Mouse (Mus musculus): ENCODE results near the gene Stoml1. TPM values are rescaled to one million over a fixed set of nuclear protein-coding genes. Genes with fewer than 3 reads are reported as not detected.

Gene Stoml1
- polyA plus RNA-seq, 1 experiment from 2014 or later = 34.3 TPM

DNA sequence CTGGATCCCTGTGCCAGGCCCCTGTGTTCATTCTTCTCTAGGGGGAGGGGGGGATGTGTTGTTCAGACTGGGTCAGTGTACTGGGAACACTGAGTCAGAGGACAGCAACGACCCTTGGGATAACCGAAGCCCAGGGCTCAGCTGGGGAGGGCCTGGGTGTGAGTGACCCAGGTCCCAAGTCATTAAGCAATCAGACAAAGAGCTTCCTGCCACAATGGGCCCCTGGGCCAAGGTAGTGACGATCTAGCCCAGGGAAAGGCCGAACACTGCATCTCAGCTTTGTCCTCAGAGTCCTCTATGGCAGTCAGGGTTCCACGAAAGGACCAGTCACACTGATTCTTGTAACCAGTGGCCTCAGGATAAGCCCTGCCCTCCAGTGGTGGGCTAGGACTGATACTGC lies 50.2 kb downstream of the Stoml1 start:
- no peak for TF ChIP-seq CTCF (IDR thresholded peaks at IDR 0.05)
- no peak for TF ChIP-seq EP300 (IDR thresholded peaks at IDR 0.05)
- peak; percentile 27 for ATAC-seq
- 43% methylated on average over 5 of the region's 5 CpGs for WGBS

DNA sequence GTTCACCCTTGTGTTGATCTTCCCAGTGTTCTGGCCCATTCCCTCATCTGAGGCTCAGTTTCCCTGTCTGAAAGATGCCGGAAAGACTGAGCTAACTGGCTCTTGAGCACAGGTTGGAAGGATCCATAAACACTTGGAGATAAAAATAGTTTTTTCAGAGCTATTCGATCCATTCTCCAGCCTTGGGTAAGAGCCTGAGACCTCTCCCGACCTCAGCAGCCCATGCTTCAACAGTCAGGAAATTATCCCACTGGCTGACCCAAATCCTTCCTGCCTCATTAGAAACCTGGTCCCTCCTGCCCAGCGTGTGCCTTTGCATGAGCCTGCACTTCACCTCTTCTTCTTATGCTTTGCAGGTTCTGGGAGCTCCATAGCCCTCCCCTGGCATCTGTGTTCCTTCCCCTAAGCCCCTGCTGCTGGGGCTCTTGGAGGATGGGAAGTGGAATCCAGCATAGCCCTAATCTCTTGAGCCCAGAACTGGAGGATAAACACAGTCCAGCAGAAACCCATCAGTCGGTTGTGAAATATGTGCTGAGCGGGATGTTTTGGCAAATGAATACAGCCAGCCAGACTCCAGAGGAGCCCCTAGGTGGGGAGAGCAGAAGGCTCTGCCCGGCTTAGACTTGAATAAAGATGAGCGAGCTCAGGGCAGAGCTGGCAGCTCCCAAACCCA lies 50.8 kb downstream of the Stoml1 start:
- DNase-seq (ENCODE audit: low spot score) (peak; percentile 83), ATAC-seq (peak; percentile 54)
- Histone ChIP-seq H3K4me3 (ENCODE audit: low read depth, low read length) (no peak overlapping the region), H3K9me3 (ENCODE audit: low read length) (no peaks in the 10 kb centered on the region), H3K4me1 (ENCODE audit: insufficient read depth, low read depth, low read length) (peaks cover 3% of the 10 kb centered on the region; the same call in 1 of the 2 replicates), H3K27ac (ENCODE audit: low read length) (peak overlapping the region; percentile 79), H3K36me3 (ENCODE audit: insufficient read depth, low read length) (no peaks in the 10 kb centered on the region), H3K27me3 (replicated peaks; ENCODE audit: insufficient read depth, low read length) (no peaks in the 10 kb centered on the region), H3K9ac (replicated peaks; ENCODE audit: low read depth) (no peak overlapping the region), H3K4me2 (replicated peaks; ENCODE audit: low read depth, low read length) (no peak overlapping the region)
- no peak for TF ChIP-seq CTCF (IDR thresholded peaks at IDR 0.05)
- TF ChIP-seq EP300 (IDR thresholded peaks at IDR 0.05) = no peak
- WGBS = 27% methylated on average over 8 of the region's 8 CpGs

More for the DNA sequence above, 50.2 kb downstream of the Stoml1 start:
- peak; percentile 47 for DNase-seq (ENCODE audit: low spot score)
- Histone ChIP-seq H3K27ac (ENCODE audit: low read length) (peak overlapping the region; percentile 79), H3K4me2 (replicated peaks; ENCODE audit: low read depth, low read length) (no peak overlapping the region), H3K4me1 (ENCODE audit: insufficient read depth, low read depth, low read length) (peaks cover 3% of the 10 kb centered on the region; the same call in 1 of the 2 replicates), H3K4me3 (ENCODE audit: low read depth, low read length) (no peak overlapping the region), H3K9me3 (ENCODE audit: low read length) (no peaks in the 10 kb centered on the region), H3K9ac (replicated peaks; ENCODE audit: low read depth) (no peak overlapping the region), H3K27me3 (replicated peaks; ENCODE audit: insufficient read depth, low read length) (no peaks in the 10 kb centered on the region), H3K36me3 (ENCODE audit: insufficient read depth, low read length) (no peaks in the 10 kb centered on the region)

DNA sequence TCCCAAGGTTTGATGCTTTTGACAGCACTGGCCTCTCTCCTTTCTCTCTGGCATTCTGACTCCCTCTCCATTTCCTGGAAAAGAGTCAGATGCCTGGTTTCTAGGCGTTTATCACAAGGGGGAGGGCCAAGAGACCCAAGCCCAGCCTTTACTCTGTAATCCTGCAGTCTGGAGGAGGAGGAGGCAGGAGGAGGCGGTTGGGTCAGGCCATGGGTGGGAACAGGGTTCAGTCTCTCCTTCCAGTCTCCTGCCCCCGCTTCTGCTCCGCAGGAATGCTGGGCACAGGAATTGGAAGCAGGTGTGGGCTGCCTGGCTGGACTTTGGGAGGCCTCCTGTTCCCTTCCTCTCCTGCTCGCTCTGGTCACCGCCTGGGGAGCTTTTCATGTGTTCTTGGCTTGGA lies 52.7 kb downstream of the Stoml1 start:
- H3K36me3 ChIP-seq (ENCODE audit: insufficient read depth, low read length) = no peaks in the 10 kb centered on the region
- H3K4me2 ChIP-seq (replicated peaks; ENCODE audit: low read depth, low read length) = no peak overlapping the region
- H3K9me3 ChIP-seq (ENCODE audit: low read length) = no peaks in the 10 kb centered on the region
- no peak overlapping the region for H3K4me3 ChIP-seq (ENCODE audit: low read depth, low read length)
- H3K27me3 ChIP-seq (replicated peaks; ENCODE audit: insufficient read depth, low read length) = no peaks in the 10 kb centered on the region
- DNase-seq (ENCODE audit: low spot score) = peak; percentile 52
- 25% methylated on average over 6 of the region's 6 CpGs for WGBS
- H3K27ac ChIP-seq (ENCODE audit: low read length) = peak overlapping the region; percentile 62; the same call in 1 of the 2 replicates
- no peak overlapping the region for H3K9ac ChIP-seq (replicated peaks; ENCODE audit: low read depth)
- no peak for ATAC-seq
- H3K4me1 ChIP-seq (ENCODE audit: insufficient read depth, low read depth, low read length) = peaks cover 3% of the 10 kb centered on the region; the same call in 1 of the 2 replicates
- no peak for TF ChIP-seq CTCF (IDR thresholded peaks at IDR 0.05)
- TF ChIP-seq EP300 (IDR thresholded peaks at IDR 0.05) = no peak

DNA sequence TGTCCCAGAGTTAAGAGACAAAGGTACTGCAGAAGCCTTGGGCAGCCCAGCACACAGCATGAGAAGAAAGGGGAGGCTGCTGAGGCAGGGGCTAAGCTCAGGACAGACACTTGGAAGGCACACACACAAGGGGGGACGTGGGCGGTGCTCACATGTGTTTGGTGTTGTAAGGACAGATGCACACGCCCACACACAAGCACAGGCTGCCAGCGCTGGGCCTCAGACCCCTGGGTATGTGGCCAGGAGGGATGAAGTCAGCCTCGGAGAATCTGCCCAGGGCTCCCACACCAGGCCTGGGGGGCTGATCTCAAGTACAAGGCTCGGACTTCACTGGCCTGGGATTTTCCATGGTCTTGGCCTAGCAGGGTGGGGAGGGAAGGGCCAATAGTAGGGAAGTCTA lies 55.4 kb downstream of the Stoml1 start:
- Histone ChIP-seq H3K4me2 (replicated peaks; ENCODE audit: low read depth, low read length) (peak overlapping the region; percentile 19; the same call in 1 of the 2 replicates), H3K4me1 (ENCODE audit: insufficient read depth, low read depth, low read length) (peaks cover 5% of the 10 kb centered on the region), H3K4me3 (ENCODE audit: low read depth, low read length) (no peak overlapping the region)

DNA sequence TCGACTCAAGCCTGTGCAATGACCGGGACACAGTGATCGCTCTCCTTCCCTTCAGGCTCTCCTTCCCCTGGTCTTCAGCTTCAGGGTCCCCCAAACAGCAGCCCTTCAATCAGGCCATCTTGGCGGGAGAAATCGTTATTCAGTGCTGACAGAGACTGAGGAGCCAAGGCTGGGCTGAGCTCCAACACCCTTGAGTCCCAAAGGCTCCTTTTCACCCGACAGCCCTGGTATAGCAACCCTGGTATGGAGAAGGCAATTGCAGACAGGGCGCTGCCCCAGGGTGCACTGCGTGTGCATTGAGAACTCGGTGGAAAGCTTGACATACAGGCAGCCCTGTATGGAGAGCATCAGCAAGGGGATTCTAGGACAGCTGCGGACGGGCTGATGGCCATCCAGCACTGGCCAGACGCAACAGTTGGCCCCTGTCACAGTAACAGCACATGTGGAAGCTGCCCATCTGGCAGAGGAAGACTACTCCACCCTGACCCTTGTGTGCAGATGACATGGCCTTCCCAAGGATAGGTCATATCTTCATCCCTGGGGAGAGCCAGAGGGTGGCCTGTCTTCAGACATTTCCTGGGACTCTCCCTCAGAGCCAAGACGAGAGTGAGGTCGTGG lies 57.2 kb downstream of the Stoml1 start:
- peak overlapping the region; percentile 33 for H3K4me2 ChIP-seq (replicated peaks; ENCODE audit: low read depth, low read length)
- H3K4me1 ChIP-seq (ENCODE audit: insufficient read depth, low read depth, low read length) = peaks cover 3% of the 10 kb centered on the region; the same call in 1 of the 2 replicates
- ATAC-seq = peak; percentile 36
- peak overlapping the region; percentile 55; the same call in 1 of the 2 replicates for H3K27ac ChIP-seq (ENCODE audit: low read length)
- no peak overlapping the region for H3K4me3 ChIP-seq (ENCODE audit: low read depth, low read length)
- DNase-seq (ENCODE audit: low spot score) = peak; percentile 63
- 0 out of 2 replicates have a peak, but pooled peaks cover 10% of the 10 kb centered on the region for H3K27me3 ChIP-seq (replicated peaks; ENCODE audit: insufficient read depth, low read length)
- 62% methylated on average over 14 of the region's 14 CpGs for WGBS
- no peaks in the 10 kb centered on the region for H3K9me3 ChIP-seq (ENCODE audit: low read length)
- no peaks in the 10 kb centered on the region for H3K36me3 ChIP-seq (ENCODE audit: insufficient read depth, low read length)
- TF ChIP-seq EP300 (IDR thresholded peaks at IDR 0.05) (no peak), CTCF (IDR thresholded peaks at IDR 0.05) (no peak)
- no peak overlapping the region for H3K9ac ChIP-seq (replicated peaks; ENCODE audit: low read depth)

More for the DNA sequence above, 55.4 kb downstream of the Stoml1 start:
- peak; percentile 78 for DNase-seq (ENCODE audit: low spot score)
- TF ChIP-seq CTCF (IDR thresholded peaks at IDR 0.05) (no peak), EP300 (IDR thresholded peaks at IDR 0.05) (no peak)
- no peak overlapping the region for H3K9ac ChIP-seq (replicated peaks; ENCODE audit: low read depth)
- H3K27ac ChIP-seq (ENCODE audit: low read length) = no peak overlapping the region; the same call in 1 of the 2 replicates
- WGBS = 43% methylated on average over 6 of the region's 6 CpGs
- no peaks in the 10 kb centered on the region for H3K36me3 ChIP-seq (ENCODE audit: insufficient read depth, low read length)
- 0 out of 2 replicates have a peak, but pooled peaks cover 10% of the 10 kb centered on the region for H3K27me3 ChIP-seq (replicated peaks; ENCODE audit: insufficient read depth, low read length)
- H3K9me3 ChIP-seq (ENCODE audit: low read length) = no peaks in the 10 kb centered on the region
- ATAC-seq = peak; percentile 41

DNA sequence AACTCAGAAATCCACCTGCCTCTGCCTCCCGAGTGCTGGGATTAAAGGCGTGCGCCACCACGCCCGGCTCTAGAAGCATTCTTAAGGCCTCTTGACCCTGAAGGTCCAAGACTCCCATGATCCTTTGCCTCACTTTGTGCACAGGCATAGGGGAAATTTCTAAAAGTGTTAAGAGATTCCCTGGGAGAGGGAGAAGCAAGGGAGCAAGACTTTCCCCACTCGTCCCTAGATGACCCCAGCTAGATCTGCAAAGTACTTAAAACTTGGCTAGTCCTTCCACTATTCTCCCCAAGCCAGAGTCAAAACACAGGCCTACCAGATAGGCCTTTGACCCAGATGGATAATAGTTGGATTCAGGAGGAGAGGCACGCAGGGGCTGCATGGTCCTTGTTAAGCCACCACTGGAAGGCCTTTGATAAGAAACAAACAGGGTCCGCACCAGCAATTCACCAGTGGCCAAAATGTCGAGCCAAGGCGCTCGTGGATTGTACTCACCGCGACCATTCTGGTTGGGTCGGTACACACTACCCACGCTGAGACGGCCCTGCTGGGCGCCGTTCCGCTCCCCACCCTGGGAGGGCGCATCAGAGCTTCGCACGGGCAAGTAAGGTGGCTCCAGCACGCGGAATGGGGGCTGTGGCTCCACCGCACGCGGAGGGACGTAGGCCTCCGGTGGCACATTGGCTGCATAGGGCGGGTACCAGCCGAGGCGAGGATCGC lies 58.4 kb downstream of the Stoml1 start:
- 65% methylated on average over 33 of the region's 33 CpGs for WGBS
- DNase-seq (ENCODE audit: low spot score) (no peak), ATAC-seq (no peak)
- TF ChIP-seq CTCF (IDR thresholded peaks at IDR 0.05) = peak; percentile 51
- no peak for TF ChIP-seq EP300 (IDR thresholded peaks at IDR 0.05)
- no peak overlapping the region for H3K9ac ChIP-seq (replicated peaks; ENCODE audit: low read depth)
- no peaks in the 10 kb centered on the region for H3K36me3 ChIP-seq (ENCODE audit: insufficient read depth, low read length)
- H3K27me3 ChIP-seq (replicated peaks; ENCODE audit: insufficient read depth, low read length) = 0 out of 2 replicates have a peak, but pooled peaks cover 10% of the 10 kb centered on the region
- peak overlapping the region; percentile 73 for H3K27ac ChIP-seq (ENCODE audit: low read length)
- H3K4me3 ChIP-seq (ENCODE audit: low read depth, low read length) = peak overlapping the region; percentile 49
- H3K4me1 ChIP-seq (ENCODE audit: insufficient read depth, low read depth, low read length) = peaks cover 3% of the 10 kb centered on the region; the same call in 1 of the 2 replicates
- peak overlapping the region; percentile 58 for H3K4me2 ChIP-seq (replicated peaks; ENCODE audit: low read depth, low read length)
- H3K9me3 ChIP-seq (ENCODE audit: low read length) = no peaks in the 10 kb centered on the region

Small RNA genes within 50 kb of the gene (microRNA-seq; reads per million reads assigned to microRNA genes)
- gene Mir6385 = not detected

Other genes starting within 250 kb of the Stoml1 start
- 1.2 and 1.3 TPM in 2 replicates for gene Cyp11a1, start 246.8 kb upstream of the Stoml1 start, polyA plus RNA-seq (2015; fragmentation: Nextera tagmentation; extraction: Ambion mirVana)
- 0.32 and 0.41 TPM in 2 replicates for gene Stra6, start 189.4 kb upstream of the Stoml1 start, polyA plus RNA-seq (2015; fragmentation: Nextera tagmentation; extraction: Ambion mirVana)
- gene Ccdc33, start 134.3 kb upstream of the Stoml1 start, polyA plus RNA-seq (2015; fragmentation: Nextera tagmentation; extraction: Ambion mirVana) = 3.0 and 3.3 TPM in 2 replicates
- 21.6 and 28.5 TPM in 2 replicates for gene Islr, start 48.9 kb upstream of the Stoml1 start, polyA plus RNA-seq (2015; fragmentation: Nextera tagmentation; extraction: Ambion mirVana)
- gene Islr2, start 48.8 kb upstream of the Stoml1 start, polyA plus RNA-seq (2015; fragmentation: Nextera tagmentation; extraction: Ambion mirVana) = not detected in 2 replicates
- gene Pml, start 3.4 kb upstream of the Stoml1 start, polyA plus RNA-seq (2015; fragmentation: Nextera tagmentation; extraction: Ambion mirVana) = 6.4 and 6.8 TPM in 2 replicates
- 121 and 122 TPM in 2 replicates for gene Loxl1, start 60.0 kb downstream of the Stoml1 start, polyA plus RNA-seq (2015; fragmentation: Nextera tagmentation; extraction: Ambion mirVana)
- not detected in 2 replicates for gene Tbc1d21, start 117.3 kb downstream of the Stoml1 start, polyA plus RNA-seq (2015; fragmentation: Nextera tagmentation; extraction: Ambion mirVana)
- gene Insyn1, start 235.4 kb downstream of the Stoml1 start, polyA plus RNA-seq (2015; fragmentation: Nextera tagmentation; extraction: Ambion mirVana) = 1.0 and 1.2 TPM in 2 replicates

All from lung, postnatal 0 days (tissue).